Comparison of ENCODE assay signal across 30 mouse cellular contexts in genomic region chr5:108436101-108436500, GRCm38 (mm10). TPM values are rescaled to one million over a fixed set of nuclear protein-coding genes. Genes with fewer than 3 reads are reported as not detected.
DNase-seq lines count a peak whose midpoint lies in the region; ATAC-seq and TF ChIP-seq lines count a peak whose summit lies in the region.
"Had no signal": no experiment of that assay in that cellular context is flagged by ENCODE, and none has a peak within 500 bp of the region (broad histone marks: within the 10 kb centered on the region; RNA-seq: fewer than 3 reads in every experiment).

No protein-coding gene starts in this region.

- H3K27me3 ChIP-seq in limb, embryonic 14.5 days (ENCODE audit: control insufficient read depth, insufficient read depth, low read length) = no peaks in the 10 kb centered on the region
- 0 out of 2 replicates have a peak, but pooled peaks cover 7% of the 10 kb centered on the region for H3K27me3 ChIP-seq in limb, embryonic 10.5 days (ENCODE audit: low read depth, poor library complexity, severe bottlenecking)
- peaks cover 5% of the 10 kb centered on the region for H3K27me3 ChIP-seq in myocyte (ENCODE audit: control insufficient read depth, insufficient read depth, insufficient read length)
- H3K27me3 ChIP-seq: embryonic facial prominence, embryonic 15.5 days; forebrain, embryonic 15.5 days; intestine, embryonic 15.5 days had no signal

- peaks cover 14% of the 10 kb centered on the region for H3K36me3 ChIP-seq in limb, embryonic 14.5 days (ENCODE audit: control insufficient read depth, insufficient read depth, low read length)
- H3K36me3 ChIP-seq in limb, embryonic 10.5 days = peaks cover 18% of the 10 kb centered on the region
- peaks cover 3% of the 10 kb centered on the region for H3K36me3 ChIP-seq in myocyte (ENCODE audit: control insufficient read depth, insufficient read depth)

- no peaks in the 10 kb centered on the region for H3K9me3 ChIP-seq in limb, embryonic 14.5 days (ENCODE audit: control insufficient read depth, low read length)
- no peaks in the 10 kb centered on the region for H3K9me3 ChIP-seq in limb, embryonic 10.5 days (replicated peaks)
- H3K9me3 ChIP-seq: embryonic facial prominence, embryonic 15.5 days; forebrain, embryonic 12.5 days; forebrain, embryonic 15.5 days; heart, embryonic 12.5 days; heart, embryonic 15.5 days; hindbrain, embryonic 10.5 days; hindbrain, embryonic 13.5 days; intestine, embryonic 15.5 days had no signal

- no peak overlapping the region for H3K9ac ChIP-seq in limb, embryonic 14.5 days (ENCODE audit: low read depth, low read length, severe bottlenecking)
- H3K9ac ChIP-seq: embryonic facial prominence, embryonic 15.5 days; forebrain, embryonic 12.5 days; forebrain, embryonic 15.5 days; heart, embryonic 12.5 days; heart, embryonic 15.5 days; hindbrain, embryonic 13.5 days; intestine, embryonic 15.5 days had no signal

- no peak for TF ChIP-seq POLR2A in limb, embryonic 14.5 days (IDR thresholded peaks at IDR 0.05; ENCODE audit: borderline replicate concordance, extremely low read depth, insufficient read depth, insufficient read length)
- no peak for TF ChIP-seq POLR2A in myocyte (IDR thresholded peaks at IDR 0.05; ENCODE audit: insufficient read length, low read depth)

- H3K4me1 ChIP-seq in limb, embryonic 14.5 days (ENCODE audit: control insufficient read depth, insufficient read depth, low read length) = peaks cover 9% of the 10 kb centered on the region; the same call in 1 of the 2 replicates
- peaks cover 15% of the 10 kb centered on the region for H3K4me1 ChIP-seq in limb, embryonic 10.5 days

- no peak overlapping the region for H3ac ChIP-seq in myocyte (ENCODE audit: control insufficient read depth, insufficient read length)

- intact Hi-C loops in gastrocnemius, adult 2 months (cut with DNase I) = no loop called here

- peak overlapping the region; percentile 79 for H3K27ac ChIP-seq in gastrocnemius, adult 2 months
- H3K27ac ChIP-seq in limb, embryonic 14.5 days (replicated peaks; ENCODE audit: low read depth, low read length) = no peak overlapping the region
- no peak overlapping the region for H3K27ac ChIP-seq in limb, embryonic 10.5 days
- H3K27ac ChIP-seq: embryonic facial prominence, embryonic 15.5 days; forebrain, embryonic 12.5 days; forebrain, embryonic 15.5 days; heart, embryonic 15.5 days; hindbrain, embryonic 10.5 days; hindbrain, embryonic 13.5 days; intestine, embryonic 15.5 days had no signal

- no peak overlapping the region for H3K4me2 ChIP-seq in limb, embryonic 14.5 days (replicated peaks; ENCODE audit: low read depth, low read length, severe bottlenecking)
- H3K4me2 ChIP-seq in myocyte (ENCODE audit: low read depth) = no peak overlapping the region
- H3K4me2 ChIP-seq: embryonic facial prominence, embryonic 15.5 days; forebrain, embryonic 12.5 days; forebrain, embryonic 15.5 days; heart, embryonic 12.5 days; heart, embryonic 15.5 days; hindbrain, embryonic 13.5 days; intestine, embryonic 15.5 days had no signal

- peaks cover 16% of the 10 kb centered on the region for H3K79me2 ChIP-seq in myocyte (ENCODE audit: control insufficient read depth, insufficient read depth)

- no peak for TF ChIP-seq CTCF in gastrocnemius, adult 2 months (IDR thresholded peaks at IDR 0.05)

- ATAC-seq in limb, embryonic 14.5 days (ENCODE audit: low FRiP score, low read depth) = peak; percentile 48; the same call in 1 of the 2 replicates
- ATAC-seq: CD4-positive, CD25-positive, alpha-beta regulatory T cell, adult 4 months; forebrain, embryonic 15.5 days; hindbrain, embryonic 16.5 days; intestine, embryonic 15.5 days had no signal

- WGBS in limb, embryonic 14.5 days = 59% methylated on average over 2 of the region's 2 CpGs
- WGBS in limb, embryonic 10.5 days = 67% methylated on average over 2 of the region's 2 CpGs

- DNase-seq in gastrocnemius, adult 2 months = peak; percentile 75
- DNase-seq in gastrocnemius, postnatal 4 days (ENCODE audit: low spot score in 2 of 2) = no peak
- DNase-seq in limb, embryonic 14.5 days (ENCODE audit: low spot score) = peak; percentile 40
- no peak for DNase-seq in limb, embryonic 10.5 days (ENCODE audit: low spot score)
- DNase-seq in yolk sac, embryonic 10.5 days (ENCODE audit: low spot score) = no peak
- DNase-seq: adrenal gland, adult 2 months; adrenal gland, postnatal 14 days; cerebellum, adult 11 months; cerebellum, adult 2 months; cerebellum, adult 9-11 months; cerebellum, postnatal 25 days; heart, postnatal 10 days; heart, postnatal 36 days; kidney, adult 11 months had no signal

- no peak overlapping the region for H3K4me3 ChIP-seq in gastrocnemius, adult 2 months
- H3K4me3 ChIP-seq in limb, embryonic 14.5 days (replicated peaks; ENCODE audit: low read length) = no peak overlapping the region
- no peak overlapping the region for H3K4me3 ChIP-seq in limb, embryonic 10.5 days
- no peak overlapping the region for H3K4me3 ChIP-seq in myocyte
- H3K4me3 ChIP-seq: embryonic facial prominence, embryonic 15.5 days; forebrain, embryonic 12.5 days; forebrain, embryonic 15.5 days; heart, embryonic 12.5 days; heart, embryonic 15.5 days; hindbrain, embryonic 10.5 days; hindbrain, embryonic 13.5 days; intestine, embryonic 15.5 days had no signal

TF ChIP-seq in myocyte, 11 proteins besides CTCF, POLR2A, EP300 and RAD21:
- TF ChIP-seq TCF12 (IDR thresholded peaks at IDR 0.05; ENCODE audit: insufficient read depth, poor library complexity, severe bottlenecking) (peak; percentile 97), MYOD1 (IDR thresholded peaks at IDR 0.05; ENCODE audit: control insufficient read depth in 1 of 3, insufficient read length in 2 of 3, low read depth in 2 of 3) (peak; percentile 86 to 96 (median 92)), CEBPB (IDR thresholded peaks at IDR 0.05; ENCODE audit: insufficient read depth, poor library complexity, severe bottlenecking) (no peak), REST (IDR thresholded peaks at IDR 0.05; ENCODE audit: insufficient read depth, insufficient read length) (no peak), MYOG (IDR thresholded peaks at IDR 0.05; ENCODE audit: control insufficient read depth in 1 of 3, insufficient read depth in 1 of 3, insufficient read length in 2 of 3, low read depth in 2 of 3) (peak; percentile 75 to 97 (median 96)), TCF3 (IDR thresholded peaks at IDR 0.05; ENCODE audit: insufficient read length, low read depth) (peak; percentile 79), SRF (IDR thresholded peaks at IDR 0.05; ENCODE audit: control insufficient read depth, insufficient read length, low read depth) (no peak), POLR2AphosphoS2 (IDR thresholded peaks at IDR 0.05; ENCODE audit: insufficient read length, low read depth) (peak; percentile 55)

RNA-seq across cellular contexts. Expression of gene Atp5k, which starts 1.9 kb away (rescaled TPM):
- total RNA-seq in gastrocnemius, adult 2 months (2021) = 100 to 1,000 TPM; 595 to 950 TPM
- 100 to 1,000 TPM; 548 to 659 TPM for total RNA-seq in gastrocnemius, postnatal 4 days (2021)
- 80.1 and 174 TPM in 2 replicates for polyA plus RNA-seq in limb, embryonic 14.5 days (2012; rRNA removed)
- 411 and 423 TPM in 2 replicates for polyA plus RNA-seq in limb, embryonic 14.5 days (2014; fragmentation: Nextera tagmentation; extraction: Ambion mirVana)
- polyA plus RNA-seq in limb, embryonic 10.5 days (2016; fragmentation: Nextera tagmentation; extraction: Ambion mirVana) = 385 and 399 TPM in 2 replicates
- polyA plus RNA-seq in myocyte (2012; fragmentation: generic; extraction: Trizol) = 1,348 TPM

RNA-seq across cellular contexts. Expression of gene Mfsd7a, which starts 12.6 kb away (rescaled TPM):
- 1 to 10 TPM in 1 of 2 experiments, under 1 TPM in 1; 0.92 to 1.3 TPM for total RNA-seq in gastrocnemius, adult 2 months (2021)
- 1 to 10 TPM; 4.3 to 4.5 TPM for total RNA-seq in gastrocnemius, postnatal 4 days (2021)
- polyA plus RNA-seq in limb, embryonic 14.5 days (2012; rRNA removed) = 2.5 and 2.7 TPM in 2 replicates
- polyA plus RNA-seq in limb, embryonic 14.5 days (2014; fragmentation: Nextera tagmentation; extraction: Ambion mirVana) = 0.14 TPM in 1 of 2 replicates, not detected in the other
- polyA plus RNA-seq in limb, embryonic 10.5 days (2016; fragmentation: Nextera tagmentation; extraction: Ambion mirVana) = 0.09 and 0.20 TPM in 2 replicates
- 17.1 TPM for polyA plus RNA-seq in myocyte (2012; fragmentation: generic; extraction: Trizol)
- total RNA-seq: MEL had no signal
- polyA plus RNA-seq: CD4-positive, CD25-positive, alpha-beta regulatory T cell, adult 4 months; forebrain, embryonic 12.5 days had no signal

RNA-seq across cellular contexts. Expression of gene Pcgf3, which starts 24.9 kb away (rescaled TPM):
- 10 to 100 TPM; 34.3 to 42.6 TPM for total RNA-seq in gastrocnemius, adult 2 months (2021)
- 10 to 100 TPM; 87.5 to 91.3 TPM for total RNA-seq in gastrocnemius, postnatal 4 days (2021)
- polyA plus RNA-seq in limb, embryonic 14.5 days (2012; rRNA removed) = 24.3 and 26.7 TPM in 2 replicates
- 21.8 and 24.4 TPM in 2 replicates for polyA plus RNA-seq in limb, embryonic 14.5 days (2014; fragmentation: Nextera tagmentation; extraction: Ambion mirVana)
- 24.1 and 27.1 TPM in 2 replicates for polyA plus RNA-seq in limb, embryonic 10.5 days (2016; fragmentation: Nextera tagmentation; extraction: Ambion mirVana)
- polyA plus RNA-seq in myocyte (2012; fragmentation: generic; extraction: Trizol) = 19.7 TPM

RNA-seq across cellular contexts. Expression of gene Pde6b, which starts 47.9 kb away (rescaled TPM):
- not detected for total RNA-seq in gastrocnemius, adult 2 months (2021)
- total RNA-seq in gastrocnemius, postnatal 4 days (2021) = not detected
- polyA plus RNA-seq in limb, embryonic 14.5 days (2012; rRNA removed) = 0.03 TPM in 1 of 2 replicates, not detected in the other
- polyA plus RNA-seq in limb, embryonic 14.5 days (2014; fragmentation: Nextera tagmentation; extraction: Ambion mirVana) = 0.17 TPM in 1 of 2 replicates, not detected in the other
- 0.11 and 0.34 TPM in 2 replicates for polyA plus RNA-seq in limb, embryonic 10.5 days (2016; fragmentation: Nextera tagmentation; extraction: Ambion mirVana)
- 0.02 TPM for polyA plus RNA-seq in myocyte (2012; fragmentation: generic; extraction: Trizol)
- total RNA-seq: adrenal gland, adult 2 months; adrenal gland, postnatal 14 days; adrenal gland, postnatal 4 days; common myeloid progenitor, adult 5-6 weeks; granulocyte monocyte progenitor cell, adult 5-6 weeks; heart, adult 8-10 months; heart, postnatal 10 days; heart, postnatal 36 days had no signal
- polyA plus RNA-seq: adrenal gland, adult 2 months; forebrain, embryonic 12.5 days; forebrain, embryonic 15.5 days; hindbrain, embryonic 16.5 days had no signal

Comparison
In these comparisons a context has a peak if more than half of its experiments do, and no peak if none do; other contexts are left out.
1. DNase-seq: peak in gastrocnemius, adult 2 months (single experiment) and limb, embryonic 14.5 days (single experiment); none in gastrocnemius, postnatal 4 days (0 of 2), limb, embryonic 10.5 days (single experiment) and yolk sac, embryonic 10.5 days (single experiment).